Mouse (Mus musculus): ENCODE measurements around the gene Ndufs1. TPM values are rescaled to one million over a fixed set of nuclear protein-coding genes. Genes with fewer than 3 reads are reported as not detected.

The Ndufs1 gene
- 100 to 1,000 TPM; 670 to 683 TPM for total RNA-seq (2021)

DNA sequence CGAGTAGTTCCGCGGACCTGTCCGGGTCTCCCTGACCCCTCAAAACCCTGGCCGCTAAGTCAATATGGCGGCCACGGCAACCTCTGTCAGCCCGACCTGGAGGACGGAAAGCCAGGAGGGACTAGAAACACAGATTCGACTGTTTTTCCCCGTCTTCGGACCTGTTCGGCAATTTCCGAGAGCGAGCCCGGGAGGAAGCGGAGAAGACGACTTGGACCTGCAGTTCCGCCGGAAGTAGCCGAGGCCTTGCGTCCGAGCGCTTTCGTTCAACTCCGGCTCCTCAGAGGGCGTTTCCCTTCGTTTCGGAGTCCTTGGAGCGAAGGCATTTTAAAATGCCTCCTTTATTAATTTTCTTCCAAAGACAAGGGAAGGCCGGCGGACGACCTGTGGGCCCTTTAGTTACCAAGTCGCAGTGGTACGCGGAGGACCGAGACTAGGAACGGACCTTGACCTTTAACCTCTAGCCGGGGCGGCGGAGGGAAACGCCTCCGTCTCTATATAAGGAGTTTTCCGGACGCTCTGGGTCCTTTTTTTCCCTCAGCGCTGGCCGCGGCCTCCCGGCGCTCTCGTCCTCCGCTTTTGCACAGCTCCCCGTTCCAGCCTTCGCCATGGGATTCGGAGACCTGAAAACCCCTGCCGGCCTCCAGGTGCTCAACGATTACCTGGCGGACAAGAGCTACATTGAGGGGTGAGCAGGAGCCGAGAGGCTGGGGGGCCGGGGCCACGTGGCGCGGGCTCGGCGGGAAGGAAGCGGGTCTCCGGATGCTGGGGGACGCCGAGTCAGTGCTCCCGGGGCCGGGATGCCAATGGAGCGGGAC is at the start of gene Ndufs1, which contains the start of gene Eef1b2:
Gene Ndufs1 (minus strand): TSS at position 230 of the 818 bp plus-strand sequence.
Gene Eef1b2 (plus strand): TSS at position 222 of the 818 bp plus-strand sequence.
- DNase-seq, result peak; percentile 99
- intact Hi-C loops (cut with DNase I), result no loop called here

DNA sequence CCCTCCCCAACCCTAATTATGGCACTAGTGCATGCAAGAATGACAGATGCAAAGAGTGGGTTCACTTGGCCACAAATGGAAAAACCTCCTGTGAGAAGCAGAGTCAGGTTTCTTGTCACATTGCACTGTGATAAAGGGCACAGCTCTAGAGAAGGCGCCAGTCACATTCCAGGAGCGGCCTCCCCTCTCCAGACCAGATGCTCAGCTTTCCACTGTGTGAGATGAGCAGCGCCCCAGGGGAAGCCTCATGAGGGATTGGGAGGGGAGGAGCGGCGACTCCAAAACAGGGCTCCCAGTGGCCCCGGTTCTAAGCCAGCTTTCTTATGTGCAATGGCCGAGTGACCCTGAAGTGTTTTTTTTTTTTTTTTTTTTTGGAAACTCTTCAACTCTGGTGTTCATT is 49.3 kb upstream of the Ndufs1 start:
- DNase-seq, result peak in 1 of 2 experiments; percentile 7
- intact Hi-C loops (cut with DNase I), result no loop called here

DNA sequence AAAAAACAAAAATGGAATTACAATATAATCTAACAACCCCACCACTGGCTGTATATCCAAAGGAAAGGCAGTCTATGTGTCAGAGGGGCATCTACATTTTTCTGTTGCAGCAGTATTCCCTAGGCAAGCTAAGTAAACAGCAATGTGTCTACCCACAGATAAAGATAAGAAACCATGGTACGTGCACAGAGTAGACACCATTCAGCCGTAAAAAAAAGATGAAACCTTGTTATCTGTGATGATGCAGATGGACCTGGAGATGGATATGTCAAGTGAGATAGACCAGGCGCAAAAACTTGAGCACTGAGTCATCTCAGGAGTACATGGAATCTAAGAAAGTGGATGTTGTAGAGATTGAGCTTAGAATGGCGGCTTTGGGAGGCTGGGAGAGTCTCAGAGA is 48.4 kb upstream of the Ndufs1 start:
- DNase-seq, result no peak
- intact Hi-C loops (cut with DNase I), result no loop called here

DNA sequence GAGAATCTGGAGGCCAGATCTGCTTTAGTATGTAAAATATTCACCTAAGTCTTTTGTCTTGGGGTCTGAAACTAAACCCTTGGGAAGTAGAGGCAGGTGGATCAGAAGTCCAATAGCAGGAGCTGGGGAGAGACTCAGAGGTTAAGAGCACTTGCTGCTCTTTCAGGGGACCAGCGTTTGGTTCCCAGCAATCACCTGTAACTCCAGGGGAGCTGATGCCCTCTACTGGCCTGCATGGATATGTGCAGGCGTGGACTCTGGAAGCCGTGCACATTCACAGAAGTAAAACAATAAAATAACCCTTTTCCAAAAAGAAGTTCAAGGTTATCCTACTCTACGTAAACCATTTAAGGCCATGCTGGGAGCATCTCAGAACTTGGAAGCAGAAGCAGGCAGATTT is 42.6 kb upstream of the Ndufs1 start:
- DNase-seq, result no peak
- intact Hi-C loops (cut with DNase I), result no loop called here

DNA sequence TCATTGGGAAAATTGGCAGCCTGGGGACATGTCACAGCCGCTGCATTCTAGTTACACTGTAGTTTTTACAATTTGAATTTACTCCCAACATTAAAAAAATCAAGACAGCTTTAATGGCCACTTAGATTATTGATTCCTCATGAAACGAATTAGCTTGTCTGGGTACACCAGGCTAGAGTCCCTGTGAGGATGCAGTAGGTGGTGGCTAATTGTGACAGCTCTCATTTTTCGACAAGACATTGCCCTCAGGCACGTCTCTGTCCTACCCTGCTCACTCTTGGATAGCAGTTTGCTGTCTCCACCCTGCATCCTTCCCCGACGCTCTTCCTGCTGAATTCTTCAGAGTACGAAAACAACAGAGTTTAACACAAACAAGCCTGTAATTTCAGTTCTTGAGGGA is 38.0 kb upstream of the Ndufs1 start:
- intact Hi-C loops (cut with DNase I), result no loop called here
- DNase-seq, result no peak

DNA sequence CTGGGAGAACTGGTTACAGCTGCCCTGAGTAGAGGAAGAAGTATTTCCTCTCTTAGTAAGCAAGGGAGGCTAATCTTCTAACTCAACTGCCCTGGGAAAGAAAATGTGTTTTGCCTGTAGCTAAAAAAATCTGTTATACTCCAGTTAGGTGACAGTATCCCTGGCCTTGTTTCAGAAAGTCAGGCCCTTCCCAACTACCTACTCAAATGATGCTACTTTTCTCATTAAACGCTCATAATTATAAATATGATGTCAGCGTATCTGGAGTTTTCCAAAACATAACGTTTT is 37.6 kb upstream of the Ndufs1 start, which contains the start of gene Gpr1:
Gene Gpr1 (minus strand): TSS at position 273 of the 288 bp plus-strand sequence.
- DNase-seq, result no peak
- intact Hi-C loops (cut with DNase I), result no loop called here

DNA sequence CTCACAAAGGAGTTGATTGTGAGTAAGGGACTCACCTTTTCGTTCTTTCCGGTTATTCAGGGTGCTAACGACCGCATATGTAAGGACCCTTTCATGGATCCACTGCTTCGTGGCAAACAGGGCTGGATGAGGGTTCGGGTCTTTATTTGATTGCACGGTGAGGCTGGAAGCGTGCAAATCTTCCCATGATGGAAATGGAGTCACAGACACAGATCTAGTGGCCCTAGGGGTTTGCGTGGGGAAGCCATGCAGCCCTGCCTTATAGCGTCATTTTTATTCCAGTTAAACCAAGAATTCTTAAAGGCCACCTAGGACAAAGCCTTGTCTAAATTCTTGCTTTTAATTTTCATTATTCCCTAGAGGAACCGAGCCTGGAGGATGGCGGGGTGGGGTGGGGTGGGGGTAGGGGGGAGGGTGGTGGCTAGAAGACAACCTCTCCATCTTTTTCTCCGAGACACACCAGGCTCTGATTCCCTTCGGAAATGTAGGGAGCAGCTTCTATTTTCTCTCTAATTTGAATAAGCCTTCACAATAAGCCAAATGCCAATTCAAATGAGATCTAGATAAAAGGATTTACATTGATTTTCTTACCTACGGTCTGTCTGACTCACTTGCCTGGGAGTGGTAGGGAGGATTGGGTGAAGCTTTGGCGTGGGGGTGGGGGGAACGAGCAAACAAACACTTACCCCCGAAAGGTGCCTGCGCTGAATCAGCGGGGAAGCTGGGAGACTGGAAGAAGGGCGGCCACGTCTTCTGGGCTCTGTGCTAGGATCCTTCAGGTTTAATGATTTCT is 37.0 kb upstream of the Ndufs1 start:
- intact Hi-C loops (cut with DNase I), result no loop called here
- DNase-seq, result no peak

DNA sequence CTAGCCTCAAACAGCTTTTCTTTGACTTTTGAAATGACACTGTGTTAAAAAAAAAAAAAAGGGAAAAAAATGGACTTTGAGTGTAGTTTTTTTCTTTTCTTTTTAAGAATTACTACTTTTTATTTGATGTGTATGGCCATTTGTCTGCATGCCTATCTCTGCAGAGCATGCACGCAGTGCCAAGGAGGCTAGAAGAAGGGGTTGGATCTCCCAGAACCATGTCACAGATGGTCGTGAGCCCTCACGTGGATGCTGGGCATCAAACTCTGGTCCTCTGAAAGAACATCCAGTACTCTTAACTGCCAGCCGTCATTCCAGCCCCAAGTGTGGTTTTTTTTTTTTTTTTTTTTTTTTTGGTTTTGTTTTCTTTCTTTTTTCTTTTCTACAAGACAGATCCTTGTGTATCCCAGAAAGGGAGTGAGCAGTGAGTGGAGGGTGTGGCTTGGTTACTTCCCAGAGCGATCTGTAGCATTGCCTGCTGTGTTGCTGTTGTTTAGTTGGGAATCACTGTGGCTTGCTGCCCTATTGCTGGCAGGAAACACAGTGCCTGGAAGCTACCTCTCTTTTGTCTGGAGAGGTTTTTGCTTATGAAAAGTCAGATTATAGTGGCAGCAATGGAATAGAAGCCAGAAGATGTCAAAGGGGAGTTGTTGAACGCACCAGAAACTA is 33.4 kb upstream of the Ndufs1 start:
- intact Hi-C loops (cut with DNase I), result no loop called here
- DNase-seq, result no peak

DNA sequence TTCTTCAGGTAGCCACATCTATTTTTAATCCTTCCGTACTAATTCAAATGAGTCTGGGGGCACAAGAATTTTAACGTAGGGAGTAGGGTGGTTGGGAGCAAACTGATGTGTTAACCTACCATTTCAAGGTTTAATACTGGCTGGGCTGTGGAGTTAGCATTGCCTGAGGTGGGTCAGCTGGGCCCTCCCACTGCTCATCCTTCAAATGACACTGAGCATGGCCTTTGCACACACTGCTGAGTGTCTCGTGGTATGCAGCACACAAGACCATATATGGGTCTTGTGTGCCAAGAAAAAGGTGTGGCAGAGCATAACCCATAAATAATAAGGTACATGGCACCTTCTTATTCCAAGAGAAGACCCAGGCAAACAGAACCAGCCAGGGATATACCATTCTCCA is 31.0 kb upstream of the Ndufs1 start:
- no peak for DNase-seq
- intact Hi-C loops (cut with DNase I), result no loop called here

DNA sequence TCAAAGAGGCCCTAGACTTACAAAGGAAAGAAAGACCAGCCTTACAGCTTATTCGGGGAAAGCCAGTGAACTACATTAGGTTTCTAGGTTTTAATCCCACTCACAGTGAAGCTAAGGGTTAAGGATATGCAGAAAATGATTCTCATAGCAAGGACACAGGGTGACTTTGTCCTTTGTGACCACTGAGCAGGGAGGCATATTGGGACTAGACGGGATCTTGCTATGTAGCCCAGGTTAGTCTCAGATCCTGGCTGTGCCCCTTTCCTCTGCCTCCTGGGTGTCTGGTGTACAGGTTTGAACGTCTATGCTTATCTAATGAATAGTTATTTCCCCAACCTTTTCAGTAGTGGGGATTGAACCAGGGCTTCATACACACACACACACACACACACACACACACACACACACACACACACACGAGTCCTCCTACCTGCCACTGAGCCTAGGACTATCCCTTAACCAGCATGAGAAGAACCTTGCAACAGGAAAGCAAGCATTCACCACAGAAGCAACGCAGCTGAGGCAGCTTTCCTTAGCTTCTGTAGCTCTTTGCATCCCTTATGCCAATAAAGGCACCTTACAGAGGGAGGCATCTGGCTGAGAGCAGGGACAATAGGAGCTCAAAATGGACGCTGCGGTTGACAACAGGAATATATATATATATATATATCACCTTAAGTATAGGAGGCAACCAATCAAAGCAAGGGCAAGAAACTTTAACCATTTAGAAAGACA is 28.2 kb upstream of the Ndufs1 start:
- intact Hi-C loops (cut with DNase I), result no loop called here
- no peak for DNase-seq

DNA sequence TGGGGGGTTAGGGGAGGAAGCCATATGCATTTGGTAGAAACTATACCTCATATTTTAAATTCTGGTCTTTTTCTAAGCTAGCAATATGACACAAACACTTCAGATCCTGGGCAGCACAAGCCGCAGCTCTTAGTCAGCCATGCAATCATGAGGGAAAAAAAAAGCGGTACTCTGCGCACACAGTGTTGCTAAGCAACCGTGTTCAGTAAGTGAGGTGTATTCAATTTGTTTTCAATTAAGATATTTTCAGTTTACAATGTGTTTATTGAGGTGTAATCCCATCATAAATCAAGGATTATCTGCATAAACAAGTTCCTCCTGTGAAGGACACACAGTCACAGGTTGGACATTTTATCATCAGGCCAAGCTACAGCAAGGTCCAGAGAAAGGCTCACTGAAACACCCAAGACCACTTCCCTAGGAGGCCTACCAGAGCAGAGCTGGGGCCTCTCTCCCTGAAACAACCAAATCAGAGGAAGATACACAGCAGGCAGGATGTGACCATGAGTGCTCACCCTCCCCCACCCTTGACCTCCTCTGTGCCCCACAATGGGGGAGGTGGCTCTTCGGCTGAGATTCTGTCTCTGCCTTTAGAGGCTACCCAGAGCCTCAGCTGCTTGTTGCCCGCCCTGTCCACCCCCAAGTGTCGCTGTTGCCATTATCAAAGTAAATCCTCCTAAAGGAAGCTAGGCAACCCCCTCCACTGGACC is 27.5 kb upstream of the Ndufs1 start:
- intact Hi-C loops (cut with DNase I), result no loop called here
- no peak for DNase-seq

DNA sequence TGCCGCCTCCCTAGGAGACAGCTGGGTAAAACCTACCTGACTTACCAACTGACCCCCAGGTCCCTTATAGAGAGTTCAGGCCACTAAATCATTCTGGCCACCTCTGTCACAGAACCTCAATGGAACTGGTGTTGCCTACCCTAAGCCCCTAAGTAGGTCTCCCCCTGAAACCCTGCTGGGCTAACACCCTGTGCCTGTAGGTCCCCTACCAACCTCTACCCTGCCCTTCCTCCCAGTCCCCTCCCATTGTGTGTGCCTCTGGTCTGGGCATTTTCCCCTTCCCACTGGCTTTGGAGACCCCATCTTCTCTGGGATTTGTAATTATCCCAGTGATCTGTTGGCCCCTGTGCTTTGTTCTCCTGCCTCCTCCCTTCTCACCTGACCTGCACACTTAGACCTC is 26.8 kb upstream of the Ndufs1 start:
- intact Hi-C loops (cut with DNase I), result no loop called here

DNA sequence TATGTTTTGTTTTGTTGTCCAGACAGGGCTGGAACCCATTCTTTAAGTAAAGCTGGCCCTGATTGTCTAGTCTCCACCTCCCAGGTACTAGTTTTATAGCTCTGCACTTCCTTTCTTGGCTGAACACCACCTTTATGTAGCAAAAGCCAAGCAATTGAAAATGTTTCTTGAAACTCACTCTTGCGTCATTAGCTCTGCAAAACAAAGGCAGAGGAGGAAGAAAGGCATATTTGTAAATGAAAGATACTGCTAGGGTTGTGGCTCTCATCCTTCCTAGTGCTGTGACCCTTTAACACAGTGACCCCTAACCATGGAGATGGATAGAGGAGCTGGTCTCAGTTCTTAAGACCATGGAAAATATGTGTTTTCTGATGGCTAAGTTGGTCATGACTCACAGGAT is 25.0 kb upstream of the Ndufs1 start:
- no peak for DNase-seq
- intact Hi-C loops (cut with DNase I), result no loop called here

More for the DNA sequence above, 26.8 kb upstream of the Ndufs1 start:
- no peak for DNase-seq

DNA sequence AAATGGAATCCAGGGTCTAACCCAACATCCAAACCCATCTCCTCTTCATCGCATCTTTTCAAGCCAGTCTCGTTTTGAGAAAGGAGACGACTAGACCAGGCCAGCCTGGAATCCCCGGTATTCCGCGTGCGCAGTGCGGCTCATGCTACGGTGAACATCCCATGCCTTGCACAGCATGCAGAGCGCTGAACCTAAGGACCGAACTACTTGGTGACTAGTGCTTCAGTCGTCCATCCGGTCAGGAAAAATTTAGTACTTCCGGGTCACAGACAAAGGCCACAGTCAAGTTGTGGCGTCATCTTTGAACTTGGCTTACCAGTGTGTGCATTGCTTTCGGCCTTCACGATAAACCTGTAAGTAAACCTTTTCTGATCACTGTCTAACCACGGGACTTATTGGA is 23.7 kb upstream of the Ndufs1 start:
- no peak for DNase-seq
- intact Hi-C loops (cut with DNase I), result no loop called here

DNA sequence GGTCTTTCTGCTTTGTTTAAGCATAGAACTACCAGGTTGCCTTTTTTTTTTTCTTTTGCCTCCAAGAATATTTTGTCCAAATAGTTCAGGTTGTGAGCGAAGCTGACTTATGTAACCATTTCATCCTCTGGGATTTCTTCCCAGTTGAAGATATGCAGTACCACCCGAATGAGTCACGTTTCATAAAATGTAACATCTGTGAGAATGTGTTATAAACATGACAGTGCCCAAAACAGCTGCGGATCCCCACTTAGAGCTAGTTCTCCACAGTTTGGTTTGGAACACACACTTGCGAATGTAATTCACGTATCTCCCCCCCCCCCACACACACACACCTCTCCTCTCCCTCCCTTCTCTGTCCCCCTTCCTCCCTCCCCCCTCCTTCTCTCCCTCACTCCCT is 22.8 kb upstream of the Ndufs1 start:
- intact Hi-C loops (cut with DNase I), result no loop called here
- no peak for DNase-seq

DNA sequence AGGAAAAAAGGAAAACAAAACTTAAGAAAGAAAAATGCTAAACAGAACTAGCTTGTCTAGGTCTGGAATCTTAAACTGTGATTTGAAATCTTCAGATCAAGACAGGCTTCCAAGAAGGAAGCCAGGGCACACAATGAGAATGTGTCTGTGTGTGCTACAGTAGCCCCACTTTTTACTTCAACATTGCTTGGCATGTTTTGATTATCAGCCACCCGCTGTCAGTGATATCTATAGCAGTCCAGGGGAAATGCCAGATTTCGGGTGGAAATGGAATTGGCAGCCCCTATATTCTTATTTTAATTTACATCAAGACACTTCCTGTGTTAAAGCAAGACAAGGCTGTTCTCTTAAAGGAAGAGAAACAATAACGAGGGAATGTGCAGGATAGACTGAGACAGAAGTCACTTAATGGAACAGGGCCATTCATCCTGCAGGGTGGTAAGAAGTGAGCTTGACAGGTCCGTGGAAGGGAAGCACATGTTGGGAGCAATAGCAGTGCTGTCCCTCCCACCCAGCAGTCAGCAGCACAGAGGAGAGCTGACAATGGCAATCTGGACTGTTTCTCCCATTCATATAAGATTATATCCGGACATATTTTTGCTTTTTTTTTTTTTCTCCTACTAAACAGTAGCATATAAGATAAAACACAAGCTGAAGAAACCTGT is 19.3 kb upstream of the Ndufs1 start:
- intact Hi-C loops (cut with DNase I), result no loop called here
- no peak for DNase-seq

DNA sequence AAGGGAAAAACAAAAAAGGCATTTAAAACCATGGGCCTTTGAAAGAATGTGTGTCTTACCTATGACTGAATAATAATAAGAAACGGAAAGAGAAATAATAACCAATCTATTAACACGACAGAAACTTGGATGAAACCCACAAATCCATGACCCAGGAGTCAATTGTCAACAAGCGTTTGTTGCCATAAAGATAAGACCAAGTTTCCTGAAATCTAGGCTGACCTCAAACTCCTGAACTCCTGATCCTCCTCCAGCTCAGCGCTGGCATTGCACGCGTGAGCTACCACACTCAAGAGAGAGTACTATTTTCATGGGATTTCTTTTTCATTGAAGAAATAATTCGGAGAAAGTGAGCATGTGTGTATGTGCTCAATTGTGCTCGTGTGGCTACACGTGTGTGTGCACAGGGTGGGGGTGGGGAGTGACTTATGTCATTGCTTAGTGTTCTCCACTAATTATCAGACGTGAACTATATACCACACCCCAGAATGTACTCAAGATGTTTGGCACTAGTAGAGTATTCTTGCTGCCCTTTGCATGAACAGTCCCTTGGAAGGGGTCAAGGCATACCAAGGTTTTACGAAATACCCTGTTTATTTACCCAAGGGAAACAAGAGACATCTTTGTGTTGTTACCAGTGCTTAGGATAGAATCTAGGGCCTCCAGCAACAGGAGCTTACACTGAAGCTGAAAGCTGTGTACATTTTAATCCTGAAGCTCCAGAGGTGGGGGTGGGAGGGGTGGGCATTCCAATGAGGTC is 15.9 kb upstream of the Ndufs1 start:
- intact Hi-C loops (cut with DNase I), result no loop called here
- no peak for DNase-seq

DNA sequence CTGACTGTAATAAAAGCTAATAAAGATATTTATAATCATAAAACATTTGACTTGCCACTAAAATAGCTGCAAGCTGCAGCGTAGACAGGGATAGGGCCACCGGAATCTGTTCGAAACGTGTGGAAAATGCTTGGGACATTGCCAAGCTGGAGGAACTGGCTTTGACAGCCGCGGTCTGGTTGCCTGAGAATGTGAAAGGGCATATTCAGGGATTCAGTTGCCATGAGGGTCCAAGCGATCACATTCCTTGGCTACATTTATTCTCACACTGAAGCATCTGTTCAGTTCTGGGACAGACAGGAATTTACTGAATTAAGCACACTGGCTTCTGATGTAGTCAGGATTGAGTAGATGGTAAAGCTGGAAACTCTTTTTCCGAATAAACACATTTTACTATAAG is 14.2 kb upstream of the Ndufs1 start:
- intact Hi-C loops (cut with DNase I), result no loop called here
- peak; percentile 39 to 52 for DNase-seq

DNA sequence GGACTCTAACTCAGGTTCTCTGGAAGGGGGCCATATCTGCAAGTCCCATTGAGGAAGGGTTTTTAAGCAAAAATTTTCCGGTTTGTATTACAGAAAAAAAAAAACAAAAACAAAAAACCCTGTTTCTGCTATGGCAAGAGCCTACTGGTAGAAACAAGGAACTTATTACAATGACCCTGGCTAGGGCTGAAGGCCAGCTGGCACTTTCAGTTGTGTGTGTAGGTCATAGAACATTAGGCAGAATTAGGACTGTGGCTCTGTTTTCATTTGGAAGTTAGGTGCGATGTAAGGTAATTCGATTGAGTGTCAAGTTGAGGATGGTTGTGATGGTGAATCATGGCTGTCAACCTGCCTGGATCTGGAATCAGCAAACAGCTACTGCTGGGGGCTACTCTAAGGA is 11.9 kb upstream of the Ndufs1 start:
- no peak for DNase-seq
- intact Hi-C loops (cut with DNase I), result no loop called here
